Mouse (Mus musculus): ENCODE results near the gene Rtn4rl1. TPM values are rescaled to one million over a fixed set of nuclear protein-coding genes. Genes with fewer than 3 reads are reported as not detected.
A peak's percentile ranks its signal among the peaks of the same experiment; 100 is the strongest.

Rtn4rl1 gene
- polyA plus RNA-seq, 1 experiment, result 0.40 TPM

- Histone ChIP-seq H3K36me3 (ENCODE audit: control insufficient read depth, insufficient read depth) (no peaks in the 10 kb centered on the region), H3K27me3 (ENCODE audit: control insufficient read depth, insufficient read depth, insufficient read length) (peaks cover 18% of the 10 kb centered on the region), H3K4me3 (ENCODE audit: insufficient read depth, poor library complexity, severe bottlenecking) (peak overlapping the region; percentile 97), H3K79me3 (ENCODE audit: low read depth) (peaks cover 15% of the 10 kb centered on the region), H3ac (ENCODE audit: control insufficient read depth, insufficient read length, low read depth) (peak overlapping the region; percentile 98), H3K79me2 (ENCODE audit: control insufficient read depth, insufficient read depth) (peaks cover 28% of the 10 kb centered on the region)
- TF ChIP-seq CTCF (IDR thresholded peaks at IDR 0.05; ENCODE audit: control insufficient read depth, insufficient read depth, insufficient read length) (no peak), USF1 (IDR thresholded peaks at IDR 0.05; ENCODE audit: low read depth) (no peak), MAX (IDR thresholded peaks at IDR 0.05) (no peak), FOSL1 (IDR thresholded peaks at IDR 0.05; ENCODE audit: insufficient read depth, low read length, poor library complexity, severe bottlenecking) (no peak), MYOD1 (IDR thresholded peaks at IDR 0.05; ENCODE audit: control insufficient read depth, insufficient read length, low read depth) (no peak), MYOG (IDR thresholded peaks at IDR 0.05; ENCODE audit: control insufficient read depth, extremely low read depth, insufficient read length) (no peak), CEBPB (IDR thresholded peaks at IDR 0.05; ENCODE audit: low read depth) (no peak)
These were observed 3.7 kb upstream of the Rtn4rl1 start for GRCm38 (mm10) chr11:75189713-75190370.

GRCm38 (mm10) chr11:75190371-75190724, 3.2 kb upstream of the Rtn4rl1 start:
- peak overlapping the region; percentile 97 for H3K4me3 ChIP-seq (ENCODE audit: insufficient read depth, poor library complexity, severe bottlenecking)
- TF ChIP-seq MYOG (IDR thresholded peaks at IDR 0.05; ENCODE audit: control insufficient read depth, extremely low read depth, insufficient read length) (no peak), MAX (IDR thresholded peaks at IDR 0.05) (peak; percentile 98), FOSL1 (IDR thresholded peaks at IDR 0.05; ENCODE audit: insufficient read depth, low read length, poor library complexity, severe bottlenecking) (no peak), CTCF (IDR thresholded peaks at IDR 0.05; ENCODE audit: control insufficient read depth, insufficient read depth, insufficient read length) (no peak), CEBPB (IDR thresholded peaks at IDR 0.05; ENCODE audit: low read depth) (no peak), MYOD1 (IDR thresholded peaks at IDR 0.05; ENCODE audit: control insufficient read depth, insufficient read length, low read depth) (no peak), USF1 (IDR thresholded peaks at IDR 0.05; ENCODE audit: low read depth) (peak; percentile 84)

GRCm38 (mm10) chr11:75190905-75191441, 2.6 kb upstream of the Rtn4rl1 start, which contains the start of gene Dph1:
TSS of gene Dph1 (minus strand) at chr11:75191241.
- Histone ChIP-seq H3K79me2 (ENCODE audit: control insufficient read depth, insufficient read depth) (peaks cover 28% of the 10 kb centered on the region), H3K36me3 (ENCODE audit: control insufficient read depth, insufficient read depth) (no peaks in the 10 kb centered on the region), H3ac (ENCODE audit: control insufficient read depth, insufficient read length, low read depth) (peak within 1 kb of the TSS; percentile 98), H3K27me3 (ENCODE audit: control insufficient read depth, insufficient read depth, insufficient read length) (peaks cover 29% of the 10 kb centered on the region), H3K4me3 (ENCODE audit: insufficient read depth, poor library complexity, severe bottlenecking) (peak within 1 kb of the TSS; percentile 97), H3K79me3 (ENCODE audit: low read depth) (peaks cover 15% of the 10 kb centered on the region)
- no peak for TF ChIP-seq CEBPB (IDR thresholded peaks at IDR 0.05; ENCODE audit: low read depth)
- no peak for TF ChIP-seq MYOG (IDR thresholded peaks at IDR 0.05; ENCODE audit: control insufficient read depth, extremely low read depth, insufficient read length)

More at GRCm38 (mm10) chr11:75190371-75190724, 3.2 kb upstream of the Rtn4rl1 start:
- Histone ChIP-seq H3K27me3 (ENCODE audit: control insufficient read depth, insufficient read depth, insufficient read length) (peaks cover 23% of the 10 kb centered on the region), H3K36me3 (ENCODE audit: control insufficient read depth, insufficient read depth) (no peaks in the 10 kb centered on the region), H3K79me3 (ENCODE audit: low read depth) (peaks cover 15% of the 10 kb centered on the region), H3K79me2 (ENCODE audit: control insufficient read depth, insufficient read depth) (peaks cover 28% of the 10 kb centered on the region), H3ac (ENCODE audit: control insufficient read depth, insufficient read length, low read depth) (peak overlapping the region; percentile 98)

GRCm38 (mm10) chr11:75191841-75192240, 1.7 kb upstream of the Rtn4rl1 start:
- Histone ChIP-seq H3K27me3 (ENCODE audit: control insufficient read depth, insufficient read depth, insufficient read length) (peaks cover 36% of the 10 kb centered on the region), H3K79me3 (ENCODE audit: low read depth) (peaks cover 15% of the 10 kb centered on the region), H3K79me2 (ENCODE audit: control insufficient read depth, insufficient read depth) (peaks cover 28% of the 10 kb centered on the region), H3K4me3 (ENCODE audit: insufficient read depth, poor library complexity, severe bottlenecking) (no peak overlapping the region), H3K36me3 (ENCODE audit: control insufficient read depth, insufficient read depth) (no peaks in the 10 kb centered on the region), H3ac (ENCODE audit: control insufficient read depth, insufficient read length, low read depth) (no peak overlapping the region)
- TF ChIP-seq MYOD1 (IDR thresholded peaks at IDR 0.05; ENCODE audit: control insufficient read depth, insufficient read length, low read depth), result no peak
- TF ChIP-seq CTCF (IDR thresholded peaks at IDR 0.05; ENCODE audit: control insufficient read depth, insufficient read depth, insufficient read length), result no peak
- no peak for TF ChIP-seq MYOG (IDR thresholded peaks at IDR 0.05; ENCODE audit: control insufficient read depth, extremely low read depth, insufficient read length)
- TF ChIP-seq MAX (IDR thresholded peaks at IDR 0.05), result no peak
- no peak for TF ChIP-seq USF1 (IDR thresholded peaks at IDR 0.05; ENCODE audit: low read depth)
- TF ChIP-seq FOSL1 (IDR thresholded peaks at IDR 0.05; ENCODE audit: insufficient read depth, low read length, poor library complexity, severe bottlenecking), result no peak
- TF ChIP-seq CEBPB (IDR thresholded peaks at IDR 0.05; ENCODE audit: low read depth), result no peak

GRCm38 (mm10) chr11:75192336-75193214, 1.0 kb upstream of the Rtn4rl1 start:
- TF ChIP-seq USF1 (IDR thresholded peaks at IDR 0.05; ENCODE audit: low read depth) (no peak), CTCF (IDR thresholded peaks at IDR 0.05; ENCODE audit: control insufficient read depth, insufficient read depth, insufficient read length) (peak; percentile 35)
- H3K4me3 ChIP-seq (ENCODE audit: insufficient read depth, poor library complexity, severe bottlenecking), result no peak overlapping the region
- peaks cover 36% of the 10 kb centered on the region for H3K27me3 ChIP-seq (ENCODE audit: control insufficient read depth, insufficient read depth, insufficient read length)
- H3K36me3 ChIP-seq (ENCODE audit: control insufficient read depth, insufficient read depth), result no peaks in the 10 kb centered on the region
- H3ac ChIP-seq (ENCODE audit: control insufficient read depth, insufficient read length, low read depth), result no peak overlapping the region
- H3K79me3 ChIP-seq (ENCODE audit: low read depth), result peaks cover 15% of the 10 kb centered on the region
- H3K79me2 ChIP-seq (ENCODE audit: control insufficient read depth, insufficient read depth), result peaks cover 25% of the 10 kb centered on the region

Data from C2C12 (cell line).